Mouse (Mus musculus): ENCODE measurements at regions not wholly inside any gene's neighbourhood (a gene's known extent, or its start where the extent isn't known, plus 50 kb on each side); places are given as distances from the start of the nearest gene placed in this dataset.

GRCm38 (mm10) chr17:47065307-47065901 lies 55.0 kb upstream of the Ubr2 start:
- ATAC-seq (ENCODE audit: low TSS enrichment): no peak

GRCm38 (mm10) chr17:47064592-47065306 lies 54.4 kb upstream of the Ubr2 start:
- ATAC-seq (ENCODE audit: low TSS enrichment): no peak

GRCm38 (mm10) chr17:47064006-47064405 lies 53.6 kb upstream of the Ubr2 start:
- no peak for ATAC-seq (ENCODE audit: low TSS enrichment)

DNA sequence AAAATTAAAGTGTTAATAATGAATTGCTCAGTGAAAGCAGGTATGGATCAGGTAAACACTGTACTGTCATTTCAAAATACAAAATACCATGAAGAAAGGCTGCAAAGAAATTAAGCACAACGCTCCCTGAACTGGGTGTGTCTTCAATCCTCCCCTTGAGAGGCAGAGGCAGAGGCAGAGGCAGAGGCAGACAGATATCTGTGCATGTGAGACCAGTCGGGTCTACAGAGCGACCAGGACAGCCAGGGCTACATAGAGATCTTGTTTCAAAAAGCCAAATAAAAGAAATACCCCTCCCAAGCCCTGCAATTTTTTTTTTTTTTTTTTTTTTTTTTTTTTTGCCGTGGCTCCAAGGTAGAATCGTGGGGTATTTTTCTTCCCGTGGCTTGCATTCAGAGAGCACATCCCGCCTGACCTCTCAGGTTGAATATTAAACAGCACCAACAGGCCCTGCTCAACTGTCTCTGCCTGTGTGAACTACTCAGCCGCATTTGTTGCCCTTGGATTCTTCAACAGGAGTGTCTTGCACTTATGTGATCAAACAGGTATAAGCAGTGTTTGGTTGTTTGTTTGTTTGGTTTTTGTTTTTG lies 50.8 kb upstream of the Ubr2 start:
- no peak for ATAC-seq (ENCODE audit: low TSS enrichment)

Measured in frontal cortex, adult (tissue).